Mouse (Mus musculus) intestine, embryonic 15.5 days (tissue): ENCODE results near the gene Dstn. TPM values are rescaled to one million over a fixed set of nuclear protein-coding genes. Genes with fewer than 3 reads are reported as not detected.

Experiments
- ATAC-seq: fragments of 200-750 bp; cut with Nextera tagmentation; 2 replicates; pipeline ENCODE4 v1.8.0; 2017; ENCODE audit warnings: moderate TSS enrichment, moderate library complexity
- H3K27ac ChIP-seq: fragments of 300-500 bp; sonication (generic); 2 replicates; pipeline ENCODE4 v1.5.1; 2015; ENCODE audit warnings: mild to moderate bottlenecking, inconsistent platforms
- H3K27me3 ChIP-seq: fragments of 300-500 bp; sonication (generic); replicated peaks from 2 replicates; pipeline ENCODE4 v1.6.1; 2015; ENCODE audit warnings: inconsistent platforms
- H3K36me3 ChIP-seq: fragments of 300-500 bp; sonication (generic); 2 replicates; pipeline ENCODE4 v1.6.1; 2015; ENCODE audit warnings: inconsistent platforms
- H3K4me1 ChIP-seq: fragments of 300-500 bp; sonication (generic); replicated peaks from 2 replicates; pipeline ENCODE4 v1.6.1; 2015; ENCODE audit warnings: inconsistent platforms
- H3K4me2 ChIP-seq: fragments of 300-500 bp; sonication (generic); replicated peaks from 2 replicates; pipeline ENCODE4 v1.6.1; 2015; ENCODE audit warnings: mild to moderate bottlenecking, inconsistent platforms
- H3K4me3 ChIP-seq: fragments of 300-500 bp; sonication (generic); replicated peaks from 2 replicates; pipeline ENCODE4 v1.5.1; 2015; ENCODE audit warnings: inconsistent platforms
- H3K9ac ChIP-seq: fragments of 300-500 bp; sonication (generic); 2 replicates; pipeline ENCODE4 v1.6.1; 2015; ENCODE audit warnings: inconsistent platforms
- H3K9me3 ChIP-seq: fragments of 300-500 bp; sonication (generic); 2 replicates; pipeline ENCODE4 v1.6.1; 2016; ENCODE audit warnings: inconsistent platforms
- WGBS: fragments of 180-500 bp; shearing (Covaris S2); methylation state at CpG from one replicate; pipeline ENCODE4 v1.1.7; 2015; 5-methylcytosine and 5-hydroxymethylcytosine counted together
- polyA plus RNA-seq: library from polyadenylated mRNA; unstranded; fragments of >200 nt; fragmentation: Nextera tagmentation; extraction: Ambion mirVana; gene quantifications from 2 replicates; pipeline ENCODE4 v1.2.1, GENCODE M21; 2015

Dstn gene
- polyA plus RNA-seq, 1 experiment from 2014 or later = 711 TPM

DNA sequence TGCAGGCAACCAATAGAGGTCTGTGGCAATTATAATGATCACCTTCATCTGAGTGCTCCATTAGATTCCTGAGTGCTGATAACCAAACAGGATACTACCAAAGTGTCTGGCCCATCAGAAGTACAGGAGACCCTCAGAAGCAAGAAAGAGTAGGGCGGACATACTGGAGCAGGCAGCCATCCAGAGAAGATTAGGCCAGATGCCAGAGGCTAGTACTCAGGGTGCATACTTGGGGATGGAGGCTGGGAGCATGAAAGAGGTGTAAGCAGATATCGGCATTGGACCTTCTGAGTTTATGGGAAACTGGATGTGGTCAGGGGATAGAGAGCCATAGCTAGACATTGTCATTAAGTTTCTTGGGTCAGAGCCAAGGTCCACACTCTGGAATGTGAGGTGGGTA lies 55.7 kb downstream of the Dstn start:
- Histone ChIP-seq H3K27me3 (no peaks in the 10 kb centered on the region), H3K9ac (no peak overlapping the region), H3K27ac (no peak overlapping the region), H3K4me1 (no peaks in the 10 kb centered on the region), H3K4me2 (no peak overlapping the region), H3K36me3 (peaks cover 78% of the 10 kb centered on the region), H3K9me3 (no peaks in the 10 kb centered on the region), H3K4me3 (no peak overlapping the region)
- no peak for ATAC-seq
- WGBS = 86% methylated on average over 2 of the region's 2 CpGs

DNA sequence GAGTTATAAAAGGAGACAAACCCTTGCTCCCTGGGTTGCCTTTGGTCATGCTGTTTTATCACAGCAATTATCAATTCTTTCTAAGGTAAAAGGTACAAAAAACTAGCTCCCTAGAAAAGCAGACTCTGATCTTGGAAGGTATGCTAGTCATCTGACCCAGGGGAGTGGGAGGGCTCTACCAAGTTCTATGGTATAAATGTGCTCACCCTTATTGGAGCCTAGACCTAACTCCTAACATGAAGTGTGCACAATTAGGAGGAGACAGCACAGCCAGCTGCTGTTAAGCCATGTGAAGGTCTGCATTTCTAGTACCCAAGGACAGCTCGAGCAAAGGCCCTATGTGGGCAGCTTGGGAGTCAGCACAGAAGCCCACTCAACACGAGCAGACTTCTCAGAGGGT lies 56.8 kb downstream of the Dstn start:
- H3K27ac ChIP-seq = no peak overlapping the region
- no peaks in the 10 kb centered on the region for H3K27me3 ChIP-seq
- H3K36me3 ChIP-seq = peaks cover 72% of the 10 kb centered on the region
- H3K4me1 ChIP-seq = no peaks in the 10 kb centered on the region
- peak; percentile 57 for ATAC-seq
- no peak overlapping the region for H3K4me3 ChIP-seq
- H3K4me2 ChIP-seq = no peak overlapping the region
- H3K9me3 ChIP-seq = no peaks in the 10 kb centered on the region
- WGBS = 84% methylated on average over 2 of the region's 2 CpGs
- no peak overlapping the region for H3K9ac ChIP-seq

DNA sequence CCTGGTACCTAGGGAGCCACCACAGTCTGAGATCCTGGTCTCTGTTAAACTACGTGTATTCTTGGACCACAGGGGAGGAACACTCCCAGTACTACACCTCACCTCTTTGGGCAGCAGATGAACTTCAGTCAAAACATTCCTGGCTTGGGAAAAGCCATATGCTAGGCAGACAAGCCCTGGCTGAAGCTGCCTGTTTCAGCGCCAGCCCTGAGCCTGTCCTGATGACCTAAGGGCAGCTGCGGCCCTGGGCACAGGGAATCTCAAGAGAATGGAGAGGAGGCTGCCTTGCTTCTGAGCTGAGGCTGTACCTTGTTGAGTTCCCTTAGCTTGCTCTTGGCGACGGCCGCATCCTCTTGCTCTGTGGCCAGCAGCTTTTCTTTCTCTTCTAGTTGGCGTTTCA lies 58.0 kb downstream of the Dstn start:
- Histone ChIP-seq H3K9ac (no peak overlapping the region), H3K36me3 (peaks cover 66% of the 10 kb centered on the region), H3K4me3 (no peak overlapping the region), H3K4me2 (no peak overlapping the region), H3K9me3 (no peaks in the 10 kb centered on the region), H3K27ac (no peak overlapping the region), H3K27me3 (no peaks in the 10 kb centered on the region), H3K4me1 (no peaks in the 10 kb centered on the region)
- WGBS = 95% methylated on average over 7 of the region's 7 CpGs
- ATAC-seq = no peak

DNA sequence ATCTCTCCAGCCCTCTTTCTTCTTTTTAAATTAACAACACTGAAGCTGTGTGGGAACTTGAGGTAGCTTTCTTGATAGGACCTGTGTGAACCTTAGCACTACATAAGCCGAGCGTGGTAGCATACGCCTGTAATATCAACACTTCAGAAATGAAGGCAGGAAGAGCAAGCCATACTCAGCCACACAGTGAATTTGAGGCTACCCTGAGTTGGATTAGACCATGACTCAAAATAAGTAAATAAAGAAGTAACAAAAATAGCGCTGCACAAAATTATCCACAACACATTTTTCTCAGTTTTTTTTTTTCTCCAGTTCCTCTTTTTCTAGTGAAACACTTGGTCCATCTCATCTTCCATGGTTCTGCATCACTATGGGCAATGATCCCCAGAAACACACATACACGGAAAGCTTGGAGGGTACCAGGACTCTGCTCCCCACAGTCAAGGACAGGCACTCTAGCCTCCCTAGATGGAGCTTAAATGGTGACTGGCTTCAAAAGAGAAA lies 60.1 kb downstream of the Dstn start:
- WGBS = 97% methylated on average over 5 of the region's 5 CpGs
- no peaks in the 10 kb centered on the region for H3K9me3 ChIP-seq
- no peak overlapping the region for H3K4me3 ChIP-seq
- H3K27me3 ChIP-seq = no peaks in the 10 kb centered on the region
- no peak overlapping the region for H3K27ac ChIP-seq
- peaks cover 48% of the 10 kb centered on the region for H3K36me3 ChIP-seq
- H3K4me2 ChIP-seq = no peak overlapping the region
- H3K9ac ChIP-seq = no peak overlapping the region
- H3K4me1 ChIP-seq = no peaks in the 10 kb centered on the region
- no peak for ATAC-seq

DNA sequence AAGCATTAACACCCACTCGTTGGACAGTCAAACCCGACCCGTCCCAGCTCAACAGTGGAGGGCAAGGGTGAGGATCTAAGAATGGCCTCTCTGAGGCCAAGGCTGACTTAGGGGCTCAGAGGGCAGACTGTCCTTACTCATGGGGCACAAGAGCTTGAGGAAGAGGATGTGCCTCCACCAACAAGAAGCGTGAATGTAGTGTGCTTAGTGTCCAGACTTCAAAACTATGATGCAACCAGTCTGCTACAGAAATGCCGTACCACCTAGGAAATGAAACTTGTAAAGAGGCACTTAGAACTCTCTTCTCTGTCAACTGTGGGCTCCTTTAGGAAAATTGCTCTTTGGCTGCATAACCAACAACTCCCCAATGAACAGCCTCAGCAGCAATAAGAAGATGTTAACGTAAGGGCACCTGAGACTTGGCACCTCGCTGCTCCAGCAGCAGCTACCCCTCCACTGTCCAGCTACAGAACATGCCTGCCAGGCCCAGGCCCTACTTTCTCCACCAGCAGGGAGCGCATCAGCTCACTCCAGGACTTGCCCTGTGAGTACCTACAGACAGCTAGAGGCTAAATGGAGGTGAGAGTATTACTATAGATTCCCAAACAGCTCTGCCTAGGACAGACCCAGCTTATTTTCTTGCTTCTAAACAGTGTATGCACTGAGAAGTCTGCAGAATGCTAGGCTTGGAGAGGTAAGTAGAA lies 63.5 kb downstream of the Dstn start:
- ATAC-seq = no peak
- H3K27ac ChIP-seq = no peak overlapping the region
- WGBS = 91% methylated on average over 8 of the region's 8 CpGs

DNA sequence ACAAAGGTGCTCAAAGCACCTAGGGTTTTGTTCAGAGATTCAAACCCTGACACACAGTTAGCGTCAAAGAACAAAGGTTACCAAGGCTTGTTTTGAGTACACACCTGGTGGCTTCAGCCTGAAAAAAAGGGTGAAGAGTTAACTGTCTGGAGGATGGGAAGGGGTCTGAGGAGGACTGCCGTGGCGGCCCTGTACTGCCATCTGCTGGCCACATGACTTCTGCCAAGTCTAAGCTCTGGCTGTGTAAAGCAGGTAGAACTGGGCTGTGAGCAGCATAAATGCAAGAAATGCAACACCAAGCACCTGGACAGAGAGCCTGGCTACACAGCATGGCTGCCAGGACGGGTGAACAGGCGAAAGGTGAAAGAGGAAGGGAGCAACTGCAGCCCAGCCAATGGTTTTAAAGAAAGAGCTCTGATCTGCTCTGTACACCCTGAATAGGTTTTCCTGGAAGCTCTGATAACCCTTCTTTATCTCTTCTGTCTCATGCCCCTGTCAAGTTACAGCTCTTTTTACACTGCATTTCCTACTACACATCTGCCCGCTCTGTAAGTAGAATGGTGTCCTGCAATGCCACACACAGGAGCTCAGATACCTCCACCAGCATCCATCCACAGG lies 65.8 kb downstream of the Dstn start:
- H3K4me2 ChIP-seq = no peak overlapping the region
- no peaks in the 10 kb centered on the region for H3K9me3 ChIP-seq
- ATAC-seq = peak; percentile 60
- no peaks in the 10 kb centered on the region for H3K4me1 ChIP-seq
- H3K27ac ChIP-seq = no peak overlapping the region
- H3K27me3 ChIP-seq = no peaks in the 10 kb centered on the region
- H3K4me3 ChIP-seq = no peak overlapping the region
- 36% methylated on average over 6 of the region's 6 CpGs for WGBS
- H3K9ac ChIP-seq = no peak overlapping the region
- H3K36me3 ChIP-seq = peaks cover 24% of the 10 kb centered on the region

More for the DNA sequence above, 63.5 kb downstream of the Dstn start:
- Histone ChIP-seq H3K4me2 (no peak overlapping the region), H3K9me3 (no peaks in the 10 kb centered on the region), H3K36me3 (peaks cover 23% of the 10 kb centered on the region), H3K27me3 (no peaks in the 10 kb centered on the region), H3K9ac (no peak overlapping the region), H3K4me3 (no peak overlapping the region), H3K4me1 (no peaks in the 10 kb centered on the region)

DNA sequence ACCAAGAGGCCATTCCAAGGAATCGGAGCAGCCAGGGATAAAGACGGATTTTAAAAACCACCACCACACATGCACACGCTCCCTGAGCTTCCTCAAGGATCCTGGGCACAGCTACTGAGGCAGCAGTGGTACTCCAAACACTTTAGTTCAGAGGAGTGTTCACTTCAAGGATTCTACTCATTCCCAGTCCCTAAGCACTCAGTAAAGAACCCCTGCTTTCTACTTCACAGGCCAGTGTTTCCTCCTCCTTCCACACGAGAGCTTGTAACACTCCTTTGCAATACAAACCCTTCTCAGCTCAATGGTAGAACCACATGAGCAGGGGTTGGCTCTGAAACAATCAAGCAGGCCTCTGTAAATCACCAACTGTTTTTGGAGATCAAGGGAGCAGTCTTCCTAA lies 67.0 kb downstream of the Dstn start:
- Histone ChIP-seq H3K4me3 (no peak overlapping the region), H3K9me3 (no peaks in the 10 kb centered on the region), H3K36me3 (peaks cover 21% of the 10 kb centered on the region), H3K4me2 (no peak overlapping the region), H3K27ac (no peak overlapping the region), H3K4me1 (no peaks in the 10 kb centered on the region), H3K9ac (no peak overlapping the region), H3K27me3 (no peaks in the 10 kb centered on the region)
- ATAC-seq = no peak
- 84% methylated on average over 4 of the region's 4 CpGs for WGBS

DNA sequence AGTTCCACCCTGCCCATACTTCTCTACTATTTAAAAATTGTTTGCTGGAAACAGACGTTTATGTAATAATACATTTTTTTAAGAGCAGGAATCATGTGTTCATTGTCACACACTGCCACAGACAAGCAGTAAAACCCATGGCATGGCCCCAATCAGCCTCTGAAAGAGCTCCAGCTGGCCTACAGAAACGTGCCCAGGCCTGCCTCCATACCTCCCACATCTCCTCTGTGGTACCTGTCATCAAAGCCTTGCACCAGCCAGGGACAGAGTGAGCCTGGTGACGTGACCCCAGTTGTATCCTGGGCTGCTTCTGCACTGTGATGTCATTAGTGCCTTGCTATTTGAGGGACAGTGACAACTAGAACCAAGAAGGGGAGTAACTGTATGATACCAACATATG lies 67.8 kb downstream of the Dstn start:
- no peak for ATAC-seq

DNA sequence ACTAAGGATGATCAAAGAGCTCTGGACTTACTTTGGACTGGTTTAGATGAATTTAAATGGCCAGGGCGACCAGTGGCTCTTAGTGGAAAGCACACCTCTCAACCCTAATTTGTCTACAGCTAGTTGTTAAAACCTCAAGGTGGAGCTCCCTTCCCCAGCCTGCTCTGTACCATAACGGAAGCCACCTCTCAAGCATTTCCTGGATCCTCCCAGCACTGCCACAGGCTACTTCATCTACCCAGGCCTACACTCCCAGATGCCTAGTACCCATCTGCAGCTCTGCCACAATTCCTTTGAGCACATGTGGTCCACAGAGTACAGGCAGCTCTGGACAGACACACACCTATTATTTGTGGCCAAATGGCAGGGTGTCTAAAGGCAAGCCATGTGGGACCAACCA lies 68.4 kb downstream of the Dstn start:
- ATAC-seq = no peak
- no peaks in the 10 kb centered on the region for H3K9me3 ChIP-seq
- no peak overlapping the region for H3K27ac ChIP-seq
- H3K9ac ChIP-seq = no peak overlapping the region
- no peaks in the 10 kb centered on the region for H3K4me1 ChIP-seq
- peaks cover 18% of the 10 kb centered on the region for H3K36me3 ChIP-seq
- no peaks in the 10 kb centered on the region for H3K27me3 ChIP-seq
- 65% methylated on average over 2 of the region's 2 CpGs for WGBS
- no peak overlapping the region for H3K4me2 ChIP-seq
- H3K4me3 ChIP-seq = no peak overlapping the region

More for the DNA sequence above, 67.8 kb downstream of the Dstn start:
- Histone ChIP-seq H3K9me3 (no peaks in the 10 kb centered on the region), H3K9ac (no peak overlapping the region), H3K4me3 (no peak overlapping the region), H3K27me3 (no peaks in the 10 kb centered on the region), H3K36me3 (peaks cover 18% of the 10 kb centered on the region), H3K27ac (no peak overlapping the region), H3K4me2 (no peak overlapping the region), H3K4me1 (no peaks in the 10 kb centered on the region)
- WGBS = 51% methylated on average over 3 of the region's 3 CpGs

DNA sequence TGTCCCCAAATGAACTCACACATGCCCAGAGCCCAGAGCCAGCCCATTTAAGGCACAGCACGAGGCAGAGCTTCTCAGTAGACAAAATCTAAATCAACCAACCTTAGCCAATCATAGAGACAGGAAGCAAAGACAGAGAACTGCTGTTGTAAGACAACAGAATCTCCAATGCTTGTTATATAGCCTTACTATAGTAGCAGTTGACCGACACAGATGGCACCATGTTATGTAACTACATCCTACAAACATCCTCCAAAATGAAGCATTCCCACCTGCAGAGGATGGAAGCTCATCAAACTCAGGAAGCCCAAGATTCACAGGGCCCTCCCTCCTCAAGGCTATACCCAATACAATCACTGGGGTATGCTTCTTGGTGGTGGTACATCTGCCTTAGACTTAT lies 72.4 kb downstream of the Dstn start:
- H3K4me3 ChIP-seq = no peak overlapping the region
- WGBS = 79% methylated on average over 2 of the region's 2 CpGs
- no peaks in the 10 kb centered on the region for H3K27me3 ChIP-seq
- H3K36me3 ChIP-seq = peaks cover 13% of the 10 kb centered on the region; the same call in 1 of the 2 replicates
- H3K9ac ChIP-seq = no peak overlapping the region
- no peak overlapping the region for H3K27ac ChIP-seq
- H3K9me3 ChIP-seq = no peaks in the 10 kb centered on the region
- H3K4me2 ChIP-seq = no peak overlapping the region
- no peak for ATAC-seq
- peaks cover 7% of the 10 kb centered on the region; the same call in 1 of the 2 replicates for H3K4me1 ChIP-seq

DNA sequence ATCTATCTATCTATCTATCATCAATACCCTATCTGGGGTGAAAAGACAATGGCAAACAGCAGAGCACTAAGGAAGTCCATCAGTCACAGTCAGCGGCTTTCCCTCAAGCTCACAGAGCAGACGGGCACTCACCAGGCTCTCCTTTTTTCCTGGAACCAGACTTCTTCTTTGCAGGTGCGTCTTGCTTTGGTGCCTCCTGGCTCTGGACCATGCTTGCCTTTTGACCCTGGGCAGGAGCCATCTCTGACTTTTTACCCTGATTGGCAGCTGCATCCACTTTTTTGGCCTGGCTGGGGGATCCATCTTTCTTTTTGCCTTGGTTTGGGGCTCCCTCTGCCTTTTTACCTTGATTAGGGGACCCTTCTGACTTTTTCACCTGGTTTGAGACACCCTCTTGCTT lies 72.9 kb downstream of the Dstn start:
- Histone ChIP-seq H3K4me2 (no peak overlapping the region), H3K9me3 (no peaks in the 10 kb centered on the region), H3K27me3 (no peaks in the 10 kb centered on the region), H3K27ac (no peak overlapping the region), H3K4me1 (peaks cover 8% of the 10 kb centered on the region; the same call in 1 of the 2 replicates), H3K36me3 (peaks cover 13% of the 10 kb centered on the region; the same call in 1 of the 2 replicates), H3K4me3 (no peak overlapping the region), H3K9ac (no peak overlapping the region)
- ATAC-seq = no peak
- WGBS = 83% methylated on average over 3 of the region's 3 CpGs

DNA sequence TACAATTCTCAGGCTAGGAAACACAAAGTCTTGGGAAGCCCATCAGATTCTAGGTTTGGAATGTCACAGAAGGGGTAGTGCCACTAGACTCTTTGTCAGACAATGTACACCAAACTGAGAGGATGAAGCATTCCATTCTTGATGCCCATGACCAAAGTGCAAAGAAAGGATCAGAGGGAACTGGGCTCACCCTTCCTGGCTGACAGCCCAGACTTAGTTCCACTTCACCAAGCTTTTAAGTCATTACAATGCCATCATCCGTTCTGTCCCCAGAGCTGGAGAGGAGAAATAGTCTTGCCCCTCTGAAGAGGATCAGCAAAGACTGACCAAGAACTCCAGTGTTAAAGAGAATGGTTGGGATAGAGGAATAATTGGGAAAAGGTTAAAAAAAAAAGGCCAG lies 75.9 kb downstream of the Dstn start:
- ATAC-seq = no peak
- Histone ChIP-seq H3K36me3 (no peaks in the 10 kb centered on the region), H3K27ac (no peak overlapping the region), H3K9ac (no peak overlapping the region), H3K4me2 (no peak overlapping the region), H3K4me3 (no peak overlapping the region), H3K27me3 (no peaks in the 10 kb centered on the region), H3K9me3 (no peaks in the 10 kb centered on the region), H3K4me1 (peaks cover 8% of the 10 kb centered on the region; the same call in 1 of the 2 replicates)
- WGBS = 75% methylated on average over 1 of the region's 1 CpGs
